In genomic region chr10:71284511-71285125, GRCm38 (mm10) we compare ENCODE assay signal across 8 mouse cellular contexts. TPM values are rescaled to one million over a fixed set of nuclear protein-coding genes. Genes with fewer than 3 reads are reported as not detected.
DNase-seq lines count a peak whose midpoint lies in the region; ATAC-seq lines count a peak whose summit lies in the region.

No protein-coding gene starts in this region.

- H3K27me3 ChIP-seq in lung, embryonic 16.5 days (ENCODE audit: control insufficient read depth, insufficient read depth, low read depth, low read length) = no peaks in the 10 kb centered on the region
- peaks cover 13% of the 10 kb centered on the region for H3K27me3 ChIP-seq in forebrain, embryonic 10.5 days (ENCODE audit: poor library complexity, severe bottlenecking)
- peaks cover 23% of the 10 kb centered on the region for H3K27me3 ChIP-seq in liver, embryonic 15.5 days

- no peak for DNase-seq in lung, postnatal 25 days (ENCODE audit: low spot score)
- DNase-seq in R1 (ENCODE audit: low read depth, low spot score) = peak; percentile 70
- DNase-seq in forebrain, embryonic 10.5 days (ENCODE audit: extremely low spot score, low spot score) = peak; percentile 60
- DNase-seq in right cerebral cortex, postnatal 14 days = peak; percentile 32
- DNase-seq in layer of hippocampus, postnatal 36 days = no peak

- H3K36me3 ChIP-seq in lung, embryonic 16.5 days (ENCODE audit: control insufficient read depth, insufficient read depth, low read length) = no peaks in the 10 kb centered on the region
- peaks cover 13% of the 10 kb centered on the region for H3K36me3 ChIP-seq in forebrain, embryonic 10.5 days (replicated peaks)
- H3K36me3 ChIP-seq in liver, embryonic 15.5 days (replicated peaks) = no peaks in the 10 kb centered on the region

- no peaks in the 10 kb centered on the region for H3K9me3 ChIP-seq in lung, embryonic 16.5 days (ENCODE audit: control insufficient read depth, low read length)
- H3K9me3 ChIP-seq in forebrain, embryonic 10.5 days = no peaks in the 10 kb centered on the region
- H3K9me3 ChIP-seq in liver, embryonic 15.5 days (replicated peaks) = no peaks in the 10 kb centered on the region

- peaks cover 12% of the 10 kb centered on the region for H3K4me1 ChIP-seq in lung, embryonic 16.5 days (replicated peaks; ENCODE audit: control insufficient read depth, insufficient read depth, low read length)
- H3K4me1 ChIP-seq in forebrain, embryonic 10.5 days = peaks cover 46% of the 10 kb centered on the region
- H3K4me1 ChIP-seq in liver, embryonic 15.5 days (replicated peaks) = peaks cover 9% of the 10 kb centered on the region

- peak overlapping the region; percentile 61 for H3K4me2 ChIP-seq in lung, embryonic 16.5 days (ENCODE audit: low read depth, low read length)
- H3K4me2 ChIP-seq in liver, embryonic 15.5 days = peak overlapping the region; percentile 78

- H3K4me3 ChIP-seq in lung, embryonic 16.5 days (ENCODE audit: low read length) = peak overlapping the region; percentile 96
- H3K4me3 ChIP-seq in forebrain, embryonic 10.5 days = peak overlapping the region; percentile 90
- H3K4me3 ChIP-seq in liver, embryonic 15.5 days (replicated peaks) = peak overlapping the region; percentile 68

- WGBS in lung, embryonic 16.5 days = under 1% methylated on average over 37 of the region's 41 CpGs
- WGBS in forebrain, embryonic 10.5 days = under 1% methylated on average over 41 of the region's 41 CpGs
- WGBS in liver, embryonic 15.5 days (ENCODE audit: insufficient replicate concordance) = under 1% methylated on average over 41 of the region's 41 CpGs

- ATAC-seq in lung, embryonic 16.5 days (ENCODE audit: low read depth) = peak; percentile 84
- ATAC-seq in hematopoietic stem cell, adult 5-6 weeks (replicated peaks in 1 of 2; ENCODE audit: insufficient read depth in 1 of 2, low FRiP score in 2 of 2, low TSS enrichment in 1 of 2, low read depth in 1 of 2, poor library complexity in 2 of 2, severe bottlenecking in 2 of 2) = peak; percentile 19 to 40; a peak in 2 of 4 replicates
- peak; percentile 61 for ATAC-seq in liver, embryonic 15.5 days (ENCODE audit: insufficient read depth)

- peak overlapping the region; percentile 8; the same call in 1 of the 2 replicates for H3K27ac ChIP-seq in lung, embryonic 16.5 days (ENCODE audit: low read length)
- H3K27ac ChIP-seq in forebrain, embryonic 10.5 days = peak overlapping the region; percentile 96
- H3K27ac ChIP-seq in liver, embryonic 15.5 days (replicated peaks) = no peak overlapping the region

- peak overlapping the region; percentile 95 for H3K9ac ChIP-seq in lung, embryonic 16.5 days (ENCODE audit: low read length)
- peak overlapping the region; percentile 53 for H3K9ac ChIP-seq in liver, embryonic 15.5 days

RNA-seq across cellular contexts. Expression of gene Ube2d1, which starts 0.4 kb away (rescaled TPM):
- 44.0 and 55.5 TPM in 2 replicates for polyA plus RNA-seq in lung, embryonic 16.5 days (2015; fragmentation: Nextera tagmentation; extraction: Ambion mirVana)
- polyA plus RNA-seq in forebrain, embryonic 10.5 days (2016; fragmentation: Nextera tagmentation; extraction: Ambion mirVana) = 92.5 and 95.1 TPM in 2 replicates
- 7.8 and 14.8 TPM in 2 replicates for total RNA-seq in hematopoietic stem cell, adult 5-6 weeks (2017)
- polyA plus RNA-seq in liver, embryonic 15.5 days (2015; fragmentation: Nextera tagmentation; extraction: Ambion mirVana) = 6.6 and 6.7 TPM in 2 replicates
- 10 to 100 TPM; 53.1 to 53.2 TPM for total RNA-seq in layer of hippocampus, postnatal 36 days (2021)

RNA-seq across cellular contexts. Expression of gene Tfam, which starts 46.5 kb away (rescaled TPM):
- 61.3 and 65.1 TPM in 2 replicates for polyA plus RNA-seq in lung, embryonic 16.5 days (2015; fragmentation: Nextera tagmentation; extraction: Ambion mirVana)
- polyA plus RNA-seq in forebrain, embryonic 10.5 days (2016; fragmentation: Nextera tagmentation; extraction: Ambion mirVana) = 88.3 and 88.5 TPM in 2 replicates
- total RNA-seq in hematopoietic stem cell, adult 5-6 weeks (2017) = 146 and 177 TPM in 2 replicates
- 31.0 and 34.8 TPM in 2 replicates for polyA plus RNA-seq in liver, embryonic 15.5 days (2015; fragmentation: Nextera tagmentation; extraction: Ambion mirVana)
- 10 to 100 TPM; 39.4 to 45.7 TPM for total RNA-seq in layer of hippocampus, postnatal 36 days (2021)

Comparison
In these comparisons a context has a peak if more than half of its experiments do, and no peak if none do; other contexts are left out.
1. ATAC-seq: peak in every context shown above with its lines; median percentile 84 in lung, embryonic 16.5 days; 61 in liver, embryonic 15.5 days; 30 in hematopoietic stem cell, adult 5-6 weeks.
2. DNase-seq: peak in R1 (single experiment), forebrain, embryonic 10.5 days (single experiment) and right cerebral cortex, postnatal 14 days (single experiment); none in lung, postnatal 25 days (single experiment) and layer of hippocampus, postnatal 36 days (0 of 2).
3. Peak in every context shown above with its lines, with median percentiles within 50 percentile points of each other: H3K4me3 ChIP-seq.